Mouse (Mus musculus) heart, embryonic 16.5 days (tissue): ENCODE data around the gene Nfe2. TPM values are rescaled to one million over a fixed set of nuclear protein-coding genes. Genes with fewer than 3 reads are reported as not detected.

ENCODE experiments used
- ATAC-seq: fragments of 200-750 bp; cut with Nextera tagmentation; replicated peaks from 2 replicates; pipeline ENCODE4 v1.8.0; 2017; ENCODE audit warnings: moderate number of reproducible peaks; ENCODE audit not compliant: insufficient read depth, low FRiP score; ENCODE audit errors: extremely low read depth
- H3K27ac ChIP-seq: fragments of 300-500 bp; sonication (generic); 2 replicates; pipeline ENCODE4 v1.5.1; 2014; ENCODE audit warnings: mild to moderate bottlenecking, low read length, control low read depth, moderate library complexity
- H3K27me3 ChIP-seq: fragments of 300-500 bp; sonication (generic); 2 replicates; pipeline ENCODE4 v1.6.1; 2014; ENCODE audit warnings: low read length, mixed read lengths; ENCODE audit not compliant: control insufficient read depth, insufficient read depth
- H3K36me3 ChIP-seq: fragments of 300-500 bp; sonication (generic); 2 replicates; pipeline ENCODE4 v1.6.1; 2014; ENCODE audit not compliant: control insufficient read depth, insufficient read depth
- H3K4me1 ChIP-seq: fragments of 300-500 bp; sonication (generic); 2 replicates; pipeline ENCODE4 v1.6.1; 2014; ENCODE audit warnings: low read length, mixed read lengths; ENCODE audit not compliant: control insufficient read depth, insufficient read depth
- H3K4me2 ChIP-seq: fragments of 300-500 bp; sonication (generic); 2 replicates; pipeline ENCODE4 v1.6.1; 2014; ENCODE audit warnings: low read depth, mild to moderate bottlenecking, control low read depth, low read length
- H3K4me3 ChIP-seq: fragments of 300-500 bp; sonication (generic); 2 replicates; pipeline ENCODE4 v1.5.1; 2014; ENCODE audit warnings: mild to moderate bottlenecking, control low read depth, low read length
- H3K9ac ChIP-seq: fragments of 300-500 bp; sonication (generic); 2 replicates; pipeline ENCODE4 v1.6.1; 2014; ENCODE audit warnings: low read length, control low read depth
- H3K9me3 ChIP-seq: fragments of 300-500 bp; sonication (generic); replicated peaks from 2 replicates; pipeline ENCODE4 v1.6.1; 2016; ENCODE audit warnings: low read length; ENCODE audit not compliant: control insufficient read depth
- WGBS: fragments of 180-500 bp; shearing (Covaris S2); extraction: QIAGEN DNeasy Blood & Tissue Kit; methylation state at CpG from one replicate; pipeline ENCODE4 v1.1.7; 2014; 5-methylcytosine and 5-hydroxymethylcytosine counted together
- polyA plus RNA-seq: library from polyadenylated mRNA; unstranded; fragments of >200 nt; fragmentation: Nextera tagmentation; extraction: Ambion mirVana; gene quantifications from 2 replicates; pipeline ENCODE4 v1.2.1, GENCODE M21; 2015

Nfe2 gene
- polyA plus RNA-seq, 1 experiment from 2014 or later = 3.9 TPM

- H3K9ac ChIP-seq = peak overlapping the region; percentile 35; the same call in 1 of the 2 replicates
Observed at GRCm38 (mm10) chr15:103301547-103302340, 43.5 kb upstream of the Nfe2 start.

GRCm38 (mm10) chr15:103301046-103301445 is 42.8 kb upstream of the Nfe2 start:
- Histone ChIP-seq H3K4me1 (peaks cover 42% of the 10 kb centered on the region), H3K9ac (no peak overlapping the region)
- WGBS = 40% methylated on average over 2 of the region's 2 CpGs

More at GRCm38 (mm10) chr15:103301547-103302340, 43.5 kb upstream of the Nfe2 start:
- Histone ChIP-seq H3K27ac (peak overlapping the region; percentile 24; the same call in 1 of the 2 replicates), H3K36me3 (peaks cover 14% of the 10 kb centered on the region), H3K27me3 (no peaks in the 10 kb centered on the region), H3K9me3 (no peaks in the 10 kb centered on the region), H3K4me1 (peaks cover 44% of the 10 kb centered on the region), H3K4me2 (no peak overlapping the region), H3K4me3 (no peak overlapping the region)
- no peak for ATAC-seq
- WGBS = 48% methylated on average over 5 of the region's 5 CpGs

GRCm38 (mm10) chr15:103300560-103300959 is 42.4 kb upstream of the Nfe2 start:
- H3K4me2 ChIP-seq = peak overlapping the region; percentile 51
- peaks cover 37% of the 10 kb centered on the region for H3K4me1 ChIP-seq
- peaks cover 14% of the 10 kb centered on the region for H3K36me3 ChIP-seq
- H3K4me3 ChIP-seq = peak overlapping the region; percentile 29; the same call in 1 of the 2 replicates
- H3K9me3 ChIP-seq = no peaks in the 10 kb centered on the region
- ATAC-seq = no peak
- 20% methylated on average over 2 of the region's 2 CpGs for WGBS
- H3K27ac ChIP-seq = peak overlapping the region; percentile 5; the same call in 1 of the 2 replicates
- H3K9ac ChIP-seq = 0 out of 2 replicates have a peak overlapping the region, but pooled peaks have one; percentile 3
- H3K27me3 ChIP-seq = no peaks in the 10 kb centered on the region

More at GRCm38 (mm10) chr15:103301046-103301445, 42.8 kb upstream of the Nfe2 start:
- Histone ChIP-seq H3K27ac (no peak overlapping the region; the same call in 1 of the 2 replicates), H3K36me3 (peaks cover 14% of the 10 kb centered on the region), H3K4me3 (no peak overlapping the region), H3K27me3 (no peaks in the 10 kb centered on the region), H3K4me2 (no peak overlapping the region), H3K9me3 (no peaks in the 10 kb centered on the region)
- ATAC-seq = no peak

- Histone ChIP-seq H3K4me2 (peak overlapping the region; percentile 51), H3K27me3 (no peaks in the 10 kb centered on the region), H3K4me1 (peaks cover 37% of the 10 kb centered on the region), H3K9me3 (no peaks in the 10 kb centered on the region), H3K4me3 (peak overlapping the region; percentile 29), H3K9ac (peak overlapping the region; percentile 3; the same call in 1 of the 2 replicates), H3K36me3 (peaks cover 17% of the 10 kb centered on the region), H3K27ac (0 out of 2 replicates have a peak overlapping the region, but pooled peaks have one; percentile 7)
- ATAC-seq = no peak
- WGBS = 16% methylated on average over 18 of the region's 18 CpGs
Observed at GRCm38 (mm10) chr15:103300067-103300471, 41.9 kb upstream of the Nfe2 start.

GRCm38 (mm10) chr15:103299644-103300043 is 41.4 kb upstream of the Nfe2 start:
- H3K4me2 ChIP-seq = peak overlapping the region; percentile 51
- peaks cover 17% of the 10 kb centered on the region for H3K36me3 ChIP-seq
- no peak overlapping the region; the same call in 1 of the 2 replicates for H3K4me3 ChIP-seq
- no peaks in the 10 kb centered on the region for H3K27me3 ChIP-seq
- peak overlapping the region; percentile 44; the same call in 1 of the 2 replicates for H3K27ac ChIP-seq
- peaks cover 36% of the 10 kb centered on the region for H3K4me1 ChIP-seq
- WGBS = 52% methylated on average over 8 of the region's 8 CpGs
- no peak for ATAC-seq
- H3K9me3 ChIP-seq = no peaks in the 10 kb centered on the region
- peak overlapping the region; percentile 3; the same call in 1 of the 2 replicates for H3K9ac ChIP-seq

- Histone ChIP-seq H3K36me3 (peaks cover 17% of the 10 kb centered on the region), H3K4me1 (peaks cover 30% of the 10 kb centered on the region), H3K27ac (peak overlapping the region; percentile 44; the same call in 1 of the 2 replicates), H3K4me2 (no peak overlapping the region), H3K4me3 (no peak overlapping the region), H3K27me3 (no peaks in the 10 kb centered on the region), H3K9ac (no peak overlapping the region), H3K9me3 (no peaks in the 10 kb centered on the region)
- ATAC-seq = no peak
- WGBS = 88% methylated on average over 5 of the region's 5 CpGs
Observed at GRCm38 (mm10) chr15:103298861-103299616, 40.8 kb upstream of the Nfe2 start.

GRCm38 (mm10) chr15:103298026-103298425 is 39.8 kb upstream of the Nfe2 start:
- ATAC-seq = no peak
- H3K9ac ChIP-seq = no peak overlapping the region
- H3K4me3 ChIP-seq = no peak overlapping the region
- H3K9me3 ChIP-seq = no peaks in the 10 kb centered on the region
- no peak overlapping the region for H3K4me2 ChIP-seq
- 81% methylated on average over 3 of the region's 3 CpGs for WGBS
- H3K27me3 ChIP-seq = no peaks in the 10 kb centered on the region
- no peak overlapping the region for H3K27ac ChIP-seq
- peaks cover 24% of the 10 kb centered on the region for H3K36me3 ChIP-seq
- peaks cover 25% of the 10 kb centered on the region for H3K4me1 ChIP-seq

- peaks cover 31% of the 10 kb centered on the region for H3K36me3 ChIP-seq
- no peak overlapping the region for H3K4me3 ChIP-seq
- H3K4me1 ChIP-seq = peaks cover 24% of the 10 kb centered on the region
- H3K9ac ChIP-seq = no peak overlapping the region
- no peak overlapping the region for H3K27ac ChIP-seq
- H3K27me3 ChIP-seq = no peaks in the 10 kb centered on the region
- no peaks in the 10 kb centered on the region for H3K9me3 ChIP-seq
- 85% methylated on average over 6 of the region's 6 CpGs for WGBS
- H3K4me2 ChIP-seq = no peak overlapping the region
- ATAC-seq = no peak
Observed at GRCm38 (mm10) chr15:103297313-103297712, 39.1 kb upstream of the Nfe2 start.
